13 mouse cellular contexts compared by ENCODE assay signal in the genomic region with DNA sequence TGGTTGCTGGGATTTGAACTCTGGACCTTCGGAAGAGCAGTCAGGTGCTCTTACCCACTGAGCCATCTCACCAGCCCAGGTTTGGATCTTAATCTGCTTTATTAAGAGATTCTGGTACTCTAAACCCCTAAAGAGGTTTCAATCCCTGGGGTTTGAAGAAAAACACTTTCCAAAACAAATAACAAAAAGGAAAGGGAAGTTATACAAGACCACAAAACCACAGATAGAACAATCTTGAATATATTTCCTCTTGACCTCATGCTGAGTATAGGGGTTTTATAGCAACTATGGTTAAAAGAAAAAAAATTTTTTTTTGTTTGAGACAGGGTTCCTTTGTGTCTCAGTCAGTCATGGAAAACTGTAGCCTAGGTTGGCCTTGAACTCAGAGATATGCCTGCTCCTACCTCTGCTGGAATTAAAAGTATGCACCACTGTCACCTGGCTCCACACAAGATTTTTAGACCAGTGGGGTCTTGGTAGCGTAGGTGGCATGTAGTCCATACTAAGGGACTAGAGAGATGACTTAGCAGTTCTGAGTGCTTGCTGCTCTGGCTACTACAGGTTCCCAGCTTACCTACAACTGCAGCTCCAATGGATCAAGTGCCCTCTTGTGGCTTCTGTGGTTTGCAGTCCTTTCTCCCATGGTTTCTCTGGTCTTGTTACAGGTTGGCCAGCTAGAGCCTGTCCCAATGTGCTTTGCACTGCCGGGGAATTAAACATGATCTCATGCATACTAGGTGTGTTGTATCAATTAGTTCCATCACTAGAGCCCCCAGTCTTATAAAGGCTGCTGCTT. TPM values are rescaled to one million over a fixed set of nuclear protein-coding genes. Genes with fewer than 3 reads are reported as not detected.
DNase-seq lines count a peak whose midpoint lies in the region; ATAC-seq and TF ChIP-seq lines count a peak whose summit lies in the region.
"Had no signal": no experiment of that assay in that cellular context is flagged by ENCODE, and none has a peak within 500 bp of the region (broad histone marks: within the 10 kb centered on the region; RNA-seq: fewer than 3 reads in every experiment).

No protein-coding gene starts in this region.

- TF ChIP-seq CTCF in kidney, adult 2 months (conservative IDR thresholded peaks at IDR 0.05; ENCODE audit: insufficient read depth, insufficient read length, low read depth, low read length): no peak
- peak; percentile 15; the same call in 1 of the 2 replicates for TF ChIP-seq CTCF in liver, postnatal 0 days (IDR thresholded peaks at IDR 0.05; ENCODE audit: low read depth)

- ATAC-seq in kidney, embryonic 14.5 days (ENCODE audit: low FRiP score, low TSS enrichment): no peak
- ATAC-seq in liver, postnatal 0 days: 0 out of 2 replicates have a peak, but pooled peaks have one; percentile 8

- H3K27ac ChIP-seq in kidney, adult 2 months (ENCODE audit: insufficient read depth, low read depth, low read length): no peak overlapping the region
- no peak overlapping the region for H3K27ac ChIP-seq in kidney, embryonic 14.5 days (ENCODE audit: low read depth, low read length)
- no peak overlapping the region for H3K27ac ChIP-seq in liver, postnatal 0 days (ENCODE audit: low read depth)
- H3K27ac ChIP-seq: forebrain, embryonic 10.5 days; hindbrain, embryonic 12.5 days had no signal

- no peak overlapping the region for H3K4me2 ChIP-seq in kidney, embryonic 14.5 days (replicated peaks; ENCODE audit: low read depth, low read length)
- no peak overlapping the region for H3K4me2 ChIP-seq in liver, postnatal 0 days (ENCODE audit: low read depth, low read length)
- H3K4me2 ChIP-seq: hindbrain, embryonic 12.5 days had no signal

- no peak for TF ChIP-seq POLR2A in kidney, adult 2 months (IDR thresholded peaks at IDR 0.05; ENCODE audit: low read depth, low read length)

- intact Hi-C loops in heart, postnatal 10 days (cut with DNase I): no loop called here
- intact Hi-C loops in gastrocnemius, postnatal 14 days (cut with DNase I; ENCODE audit: low total_unique reads): no loop called here

- no peak overlapping the region for H3K9ac ChIP-seq in kidney, embryonic 14.5 days (ENCODE audit: low read depth, low read length)
- H3K9ac ChIP-seq in liver, postnatal 0 days (replicated peaks): no peak overlapping the region
- H3K9ac ChIP-seq: hindbrain, embryonic 12.5 days had no signal

- H3K36me3 ChIP-seq in kidney, adult 2 months (ENCODE audit: control insufficient read depth, insufficient read depth, low read length): peaks cover 14% of the 10 kb centered on the region
- H3K36me3 ChIP-seq in kidney, embryonic 14.5 days (ENCODE audit: control insufficient read depth, insufficient read depth, low read length): peaks cover 85% of the 10 kb centered on the region
- peaks cover 71% of the 10 kb centered on the region for H3K36me3 ChIP-seq in liver, postnatal 0 days (replicated peaks; ENCODE audit: insufficient read depth, low read length)

- TF ChIP-seq EP300 in liver, postnatal 0 days (IDR thresholded peaks at IDR 0.05; ENCODE audit: low read depth): no peak

- 88% methylated on average over 3 of the region's 3 CpGs for WGBS in kidney, adult 2 months
- 91% methylated on average over 3 of the region's 3 CpGs for WGBS in kidney, embryonic 14.5 days
- 75% methylated on average over 3 of the region's 3 CpGs for WGBS in liver, postnatal 0 days (ENCODE audit: insufficient replicate concordance)

- no peaks in the 10 kb centered on the region for H3K27me3 ChIP-seq in kidney, adult 2 months (replicated peaks; ENCODE audit: control insufficient read depth, insufficient read depth, low read length)
- no peaks in the 10 kb centered on the region for H3K27me3 ChIP-seq in kidney, embryonic 14.5 days (ENCODE audit: control insufficient read depth, insufficient read depth, low read length)
- H3K27me3 ChIP-seq in liver, postnatal 0 days (ENCODE audit: insufficient read depth, low read length): no peaks in the 10 kb centered on the region
- H3K27me3 ChIP-seq: hindbrain, embryonic 12.5 days had no signal

- DNase-seq in kidney, adult 2 months: peak; percentile 5
- peak; percentile 58 for DNase-seq in CD4-positive helper T cell, adult 2 months (ENCODE audit: low read depth, low spot score)
- DNase-seq in NIH3T3 (ENCODE audit: low read depth): peak; percentile 13
- no peak for DNase-seq in liver, postnatal 0 days
- no peak for DNase-seq in heart, postnatal 10 days
- DNase-seq in testis, postnatal 10 days (ENCODE audit: low spot score): no peak
- DNase-seq in gastrocnemius, postnatal 14 days: no peak
- DNase-seq: heart, adult 11 months; kidney, postnatal 36 days; right cerebral cortex, postnatal 4 days had no signal

- H3K9me3 ChIP-seq in kidney, embryonic 14.5 days (ENCODE audit: control insufficient read depth, low read length): no peaks in the 10 kb centered on the region
- H3K9me3 ChIP-seq in liver, postnatal 0 days (ENCODE audit: low read length): no peaks in the 10 kb centered on the region
- H3K9me3 ChIP-seq: forebrain, embryonic 10.5 days; hindbrain, embryonic 12.5 days had no signal

- H3K4me1 ChIP-seq in kidney, adult 2 months (ENCODE audit: control insufficient read depth, insufficient read depth, low read length): no peaks in the 10 kb centered on the region
- no peaks in the 10 kb centered on the region for H3K4me1 ChIP-seq in kidney, embryonic 14.5 days (ENCODE audit: control insufficient read depth, insufficient read depth, low read length)
- no peaks in the 10 kb centered on the region for H3K4me1 ChIP-seq in liver, postnatal 0 days (ENCODE audit: insufficient read depth)
- H3K4me1 ChIP-seq: forebrain, embryonic 10.5 days; hindbrain, embryonic 12.5 days had no signal

- no peak overlapping the region for H3K4me3 ChIP-seq in kidney, adult 2 months (ENCODE audit: insufficient read depth, low read depth, low read length)
- no peak overlapping the region for H3K4me3 ChIP-seq in kidney, embryonic 14.5 days (ENCODE audit: low read length)
- no peak overlapping the region for H3K4me3 ChIP-seq in liver, postnatal 0 days (ENCODE audit: low read depth, low read length)
- H3K4me3 ChIP-seq: forebrain, embryonic 10.5 days; hindbrain, embryonic 12.5 days had no signal

RNA-seq across cellular contexts. Expression of gene Ptcd3, which starts 30.4 kb away (rescaled TPM):
- polyA plus RNA-seq in kidney, adult 2 months (2012; rRNA removed): 13.4 and 19.4 TPM in 2 replicates
- 85.5 and 131 TPM in 2 replicates for polyA plus RNA-seq in kidney, embryonic 14.5 days (2014; fragmentation: Nextera tagmentation; extraction: Ambion mirVana)
- polyA plus RNA-seq in liver, postnatal 0 days (2015; fragmentation: Nextera tagmentation; extraction: Ambion mirVana): 30.4 and 32.0 TPM in 2 replicates
- total RNA-seq in heart, postnatal 10 days (2021): 100 to 1,000 TPM; 112 to 114 TPM
- total RNA-seq in gastrocnemius, postnatal 14 days (2021): 10 to 100 TPM; 70.4 to 78.1 TPM

RNA-seq across cellular contexts. Expression of gene Polr1a, which starts 30.7 kb away (rescaled TPM):
- polyA plus RNA-seq in kidney, adult 2 months (2012; rRNA removed): 9.8 and 11.6 TPM in 2 replicates
- 18.6 and 37.0 TPM in 2 replicates for polyA plus RNA-seq in kidney, embryonic 14.5 days (2014; fragmentation: Nextera tagmentation; extraction: Ambion mirVana)
- polyA plus RNA-seq in liver, postnatal 0 days (2015; fragmentation: Nextera tagmentation; extraction: Ambion mirVana): 8.0 and 10.0 TPM in 2 replicates
- 10 to 100 TPM; 36.7 to 42.3 TPM for total RNA-seq in heart, postnatal 10 days (2021)
- total RNA-seq in gastrocnemius, postnatal 14 days (2021): 10 to 100 TPM; 31.3 to 35.4 TPM

RNA-seq across cellular contexts. Expression of gene Immt, which starts 47.0 kb away (rescaled TPM):
- polyA plus RNA-seq in kidney, adult 2 months (2012; rRNA removed): 126 and 145 TPM in 2 replicates
- polyA plus RNA-seq in kidney, embryonic 14.5 days (2014; fragmentation: Nextera tagmentation; extraction: Ambion mirVana): 179 and 226 TPM in 2 replicates
- 82.5 and 88.1 TPM in 2 replicates for polyA plus RNA-seq in liver, postnatal 0 days (2015; fragmentation: Nextera tagmentation; extraction: Ambion mirVana)
- total RNA-seq in heart, postnatal 10 days (2021): 100 to 1,000 TPM; 542 to 553 TPM
- 100 to 1,000 TPM; 245 to 287 TPM for total RNA-seq in gastrocnemius, postnatal 14 days (2021)

RNA-seq across cellular contexts. Expression of gene Mrpl35, which starts 51.4 kb away (rescaled TPM):
- polyA plus RNA-seq in kidney, adult 2 months (2012; rRNA removed): 13.3 and 14.3 TPM in 2 replicates
- 77.5 and 93.4 TPM in 2 replicates for polyA plus RNA-seq in kidney, embryonic 14.5 days (2014; fragmentation: Nextera tagmentation; extraction: Ambion mirVana)
- 57.3 and 59.4 TPM in 2 replicates for polyA plus RNA-seq in liver, postnatal 0 days (2015; fragmentation: Nextera tagmentation; extraction: Ambion mirVana)
- total RNA-seq in heart, postnatal 10 days (2021): 10 to 100 TPM; 49.1 to 50.0 TPM
- 10 to 100 TPM; 31.7 to 32.0 TPM for total RNA-seq in gastrocnemius, postnatal 14 days (2021)

Comparison
In these comparisons a context has a peak if more than half of its experiments do, and no peak if none do; other contexts are left out.
1. DNase-seq: peak in kidney, adult 2 months (single experiment), CD4-positive helper T cell, adult 2 months (single experiment) and NIH3T3 (single experiment); none in liver, postnatal 0 days (single experiment), heart, postnatal 10 days (0 of 2), testis, postnatal 10 days (single experiment) and gastrocnemius, postnatal 14 days (single experiment).